Mouse (Mus musculus) kidney, adult 2 months (tissue): Measurements from ENCODE around the gene Slc6a21. TPM values are rescaled to one million over a fixed set of nuclear protein-coding genes. Genes with fewer than 3 reads are reported as not detected.
"Not testable (repeated sequence)": the region's sequence is repeated elsewhere in the genome, so short reads cannot be mapped to it uniquely, and the experiment has no call there.

ENCODE experiments used
- DNase-seq: peaks from one replicate; pipeline ENCODE4 v3.0.0; 2021
- H3K27ac ChIP-seq: fragments of 200-500 bp; 2 replicates; pipeline ENCODE4 v1.5.1; 2012; ENCODE audit warnings: low read depth, low read length, control low read depth, inconsistent platforms; ENCODE audit not compliant: insufficient read depth
- H3K27me3 ChIP-seq: fragments of 200-500 bp; replicated peaks from 2 replicates; pipeline ENCODE4 v1.6.1; 2012; ENCODE audit warnings: mild to moderate bottlenecking, moderate library complexity, low read length, inconsistent platforms; ENCODE audit not compliant: control insufficient read depth, insufficient read depth
- H3K36me3 ChIP-seq: fragments of 200-500 bp; 2 replicates; pipeline ENCODE4 v1.6.1; 2012; ENCODE audit warnings: mild to moderate bottlenecking, moderate library complexity, low read length, inconsistent platforms; ENCODE audit not compliant: control insufficient read depth, insufficient read depth
- H3K4me1 ChIP-seq: fragments of 200-500 bp; 2 replicates; pipeline ENCODE4 v1.6.1; 2011; ENCODE audit warnings: low read length; ENCODE audit not compliant: control insufficient read depth, insufficient read depth
- H3K4me3 ChIP-seq: fragments of 200-500 bp; 2 replicates; pipeline ENCODE4 v1.5.1; 2011; ENCODE audit warnings: mild to moderate bottlenecking, low read depth, low read length, control low read depth; ENCODE audit not compliant: insufficient read depth
- CTCF ChIP-seq: fragments of 200-500 bp; conservative IDR thresholded peaks from 2 replicates; pipeline ENCODE4 v1.5.1; 2011; ENCODE audit warnings: low read depth, mild to moderate bottlenecking, control low read depth, low read length, moderate library complexity, mixed read lengths; ENCODE audit not compliant: insufficient read depth, insufficient read length
- POLR2A ChIP-seq: fragments of 200-500 bp; IDR thresholded peaks from one replicate; pipeline ENCODE4 v1.6.1; 2011; ENCODE audit warnings: low read depth, low read length, control low read depth
- WGBS: fragments of 180-500 bp; shearing (Covaris S2); methylation state at CpG from one replicate; pipeline ENCODE4 v1.1.7; 2018; 5-methylcytosine and 5-hydroxymethylcytosine counted together
- polyA plus RNA-seq: library from polyadenylated mRNA; depleted of rRNA; stranded (reverse); fragments of >200 nt; gene quantifications from 2 replicates; pipeline ENCODE4 v1.2.3, GENCODE M21; 2012

Gene Slc6a21
- polyA plus RNA-seq, 1 experiment = 0.14 TPM

DNA sequence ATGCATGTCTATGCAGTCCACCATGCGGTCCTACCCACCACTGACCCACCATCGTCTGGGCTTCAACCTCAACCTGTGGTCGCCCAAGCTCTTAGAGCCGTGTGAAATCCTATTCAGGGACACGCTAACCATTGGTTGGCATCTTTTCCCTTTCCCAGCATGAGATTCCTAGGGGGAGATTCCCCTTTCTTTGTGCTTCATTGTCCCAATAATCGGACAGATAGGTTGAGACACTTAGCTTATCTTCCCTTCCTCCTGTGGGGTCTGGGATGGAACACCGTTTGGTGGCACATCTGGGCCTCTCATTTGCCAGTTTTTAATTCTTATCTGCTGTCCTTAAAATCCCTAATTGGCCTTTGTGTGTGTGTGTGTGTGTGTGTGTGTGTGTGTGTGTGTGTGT lies 37.2 kb upstream of the Slc6a21 start:
- Histone ChIP-seq H3K36me3 (no peaks in the 10 kb centered on the region), H3K27me3 (no peaks in the 10 kb centered on the region), H3K4me3 (no peak overlapping the region), H3K4me1 (no peaks in the 10 kb centered on the region), H3K27ac (no peak overlapping the region)
- no peak for DNase-seq
- TF ChIP-seq CTCF (no peak), POLR2A (no peak)
- 97% methylated on average over 7 of the region's 7 CpGs for WGBS

DNA sequence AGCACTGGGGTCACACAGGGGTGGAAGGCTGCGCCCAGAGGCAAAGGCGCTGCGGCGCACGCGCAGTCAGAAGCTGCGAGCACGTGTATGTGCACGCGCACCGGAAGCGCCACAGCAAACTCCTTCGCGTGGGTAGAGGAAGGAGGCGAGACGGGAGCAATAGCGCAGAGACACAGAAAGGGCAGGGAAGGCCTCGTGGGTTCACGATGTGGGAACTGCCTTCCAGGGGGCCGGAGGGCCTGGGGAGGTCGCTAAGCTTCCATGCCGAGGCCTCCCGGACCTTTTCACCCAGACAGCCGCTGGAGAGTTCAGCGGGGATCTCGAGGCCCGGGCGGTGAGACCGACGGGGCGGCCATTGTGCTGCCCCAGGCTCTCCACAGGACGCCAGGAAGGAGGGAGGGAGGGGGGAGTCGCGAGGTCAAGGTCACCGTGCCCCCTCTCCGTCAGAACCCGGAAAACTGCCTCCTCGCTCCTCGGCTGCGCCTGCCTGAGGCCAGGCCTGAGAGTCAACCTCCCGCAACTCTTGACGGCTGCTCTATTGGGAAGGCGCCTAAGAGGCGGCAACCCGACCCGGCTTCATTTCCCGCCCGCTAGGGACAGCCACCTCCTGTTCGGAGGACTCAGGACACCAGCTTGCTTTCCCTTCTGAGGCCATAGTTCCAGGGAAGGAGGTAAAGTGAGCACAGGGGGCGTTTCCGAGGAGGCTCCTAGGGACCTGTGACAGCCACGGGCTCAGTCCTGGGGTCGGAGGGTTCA lies 36.5 kb upstream of the Slc6a21 start, which contains the start of gene Slc6a16:
TSS of gene Slc6a16 (plus strand) at position 453 of the 756 bp plus-strand sequence.
- no peak for TF ChIP-seq CTCF
- no peak within 1 kb of the TSS for H3K27ac ChIP-seq
- no peaks in the 10 kb centered on the region for H3K27me3 ChIP-seq
- H3K36me3 ChIP-seq = no peaks in the 10 kb centered on the region
- H3K4me3 ChIP-seq = no peak within 1 kb of the TSS
- WGBS = 34% methylated on average over 53 of the region's 53 CpGs
- no peaks in the 10 kb centered on the region for H3K4me1 ChIP-seq
- peak; percentile 58 for DNase-seq

DNA sequence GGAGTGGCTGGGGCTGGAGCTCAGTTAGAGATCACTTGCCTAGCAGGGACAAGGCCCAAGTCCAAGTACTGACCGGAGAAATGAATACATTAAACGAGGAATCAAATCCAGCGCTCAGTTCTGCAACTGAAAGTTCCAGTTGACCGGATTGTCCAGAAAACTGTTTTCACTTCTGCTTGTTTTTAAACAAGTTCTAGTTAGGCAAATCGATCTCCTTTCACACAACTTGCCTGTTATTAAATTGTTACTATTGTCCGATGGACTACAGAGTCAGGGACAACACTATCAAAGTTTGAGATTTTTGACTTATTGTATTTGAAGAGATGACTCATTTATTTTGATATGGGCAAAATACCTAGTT lies 35.9 kb upstream of the Slc6a21 start:
- TF ChIP-seq CTCF (no peak), POLR2A (no peak)
- DNase-seq = no peak
- 60% methylated on average over 6 of the region's 6 CpGs for WGBS
- Histone ChIP-seq H3K27ac (no peak overlapping the region), H3K4me1 (no peaks in the 10 kb centered on the region), H3K27me3 (no peaks in the 10 kb centered on the region), H3K36me3 (no peaks in the 10 kb centered on the region), H3K4me3 (no peak overlapping the region)

DNA sequence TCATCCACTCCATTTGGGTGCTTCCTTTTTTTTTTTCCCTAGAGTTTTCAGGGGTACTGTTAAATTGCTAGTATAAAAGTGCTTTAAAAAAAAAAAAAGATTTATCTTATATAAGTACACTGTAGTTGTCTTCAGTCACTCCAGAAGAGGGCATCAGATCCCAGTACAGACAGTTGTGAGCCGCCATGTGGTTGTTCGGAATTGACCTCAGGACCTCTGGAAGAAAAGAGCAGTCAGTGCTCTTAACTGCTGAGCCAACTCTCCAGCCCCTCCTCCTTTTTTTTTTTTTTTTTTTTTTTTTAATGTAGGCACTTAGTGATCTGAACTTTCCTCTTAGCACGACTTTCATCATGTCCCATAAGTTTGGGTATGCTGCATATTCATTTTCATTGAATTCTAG lies 29.6 kb upstream of the Slc6a21 start:
- no peak for DNase-seq

DNA sequence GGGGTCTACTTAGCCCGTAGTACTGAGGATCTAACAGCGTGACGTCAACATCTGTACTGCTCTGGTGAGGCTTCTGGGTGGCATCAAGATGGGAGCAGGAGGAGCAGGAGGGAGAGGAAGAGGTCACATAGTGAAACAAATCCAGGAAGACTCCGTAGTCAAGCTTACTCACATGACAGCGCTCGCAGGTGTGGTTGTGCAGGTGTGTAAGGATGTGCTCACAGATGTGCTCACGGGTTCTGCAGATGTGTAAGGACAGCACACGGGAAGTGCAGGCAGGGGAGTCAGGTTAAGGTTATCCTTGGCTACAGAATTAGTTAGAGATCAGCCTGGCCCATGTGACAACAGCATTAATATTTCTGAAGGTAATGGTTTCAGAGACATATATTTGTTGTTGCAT lies 23.5 kb upstream of the Slc6a21 start:
- Histone ChIP-seq H3K27me3 (no peaks in the 10 kb centered on the region), H3K4me3 (no peak overlapping the region), H3K36me3 (no peaks in the 10 kb centered on the region), H3K4me1 (no peaks in the 10 kb centered on the region), H3K27ac (no peak overlapping the region)
- 87% methylated on average over 8 of the region's 8 CpGs for WGBS
- DNase-seq = no peak
- TF ChIP-seq CTCF (no peak), POLR2A (no peak)

More for the DNA sequence above, 29.6 kb upstream of the Slc6a21 start:
- Histone ChIP-seq H3K4me1 (no peaks in the 10 kb centered on the region), H3K36me3 (no peaks in the 10 kb centered on the region), H3K27ac (no peak overlapping the region), H3K27me3 (no peaks in the 10 kb centered on the region), H3K4me3 (no peak overlapping the region)
- TF ChIP-seq POLR2A (no peak), CTCF (no peak; the same call in 1 of the 2 replicates)
- WGBS = 52% methylated on average over 3 of the region's 3 CpGs

DNA sequence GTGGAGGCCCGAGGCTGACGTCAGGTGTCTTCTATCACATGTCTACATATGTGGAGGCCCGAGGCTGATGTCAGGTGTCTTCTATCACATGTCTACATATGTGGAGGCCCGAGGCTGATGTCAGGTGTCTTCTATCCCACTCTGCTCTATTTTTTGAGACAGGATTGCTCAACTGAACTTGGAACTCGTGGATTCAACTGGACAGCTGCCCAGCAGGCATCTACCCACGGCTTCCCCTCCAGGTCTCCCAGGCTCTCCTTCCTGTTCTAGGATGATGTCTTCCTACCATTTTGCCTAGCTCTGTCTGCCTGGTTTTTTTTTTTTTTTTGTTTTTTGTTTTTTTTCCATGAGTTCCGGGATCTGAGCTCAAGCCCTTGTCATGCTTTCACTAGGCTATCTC lies 21.5 kb upstream of the Slc6a21 start:
- not testable (repeated sequence) for H3K4me1 ChIP-seq, H3K4me3 ChIP-seq, H3K27ac ChIP-seq, H3K36me3 ChIP-seq, H3K27me3 ChIP-seq, DNase-seq
- 62% methylated on average over 6 of the region's 7 CpGs for WGBS

DNA sequence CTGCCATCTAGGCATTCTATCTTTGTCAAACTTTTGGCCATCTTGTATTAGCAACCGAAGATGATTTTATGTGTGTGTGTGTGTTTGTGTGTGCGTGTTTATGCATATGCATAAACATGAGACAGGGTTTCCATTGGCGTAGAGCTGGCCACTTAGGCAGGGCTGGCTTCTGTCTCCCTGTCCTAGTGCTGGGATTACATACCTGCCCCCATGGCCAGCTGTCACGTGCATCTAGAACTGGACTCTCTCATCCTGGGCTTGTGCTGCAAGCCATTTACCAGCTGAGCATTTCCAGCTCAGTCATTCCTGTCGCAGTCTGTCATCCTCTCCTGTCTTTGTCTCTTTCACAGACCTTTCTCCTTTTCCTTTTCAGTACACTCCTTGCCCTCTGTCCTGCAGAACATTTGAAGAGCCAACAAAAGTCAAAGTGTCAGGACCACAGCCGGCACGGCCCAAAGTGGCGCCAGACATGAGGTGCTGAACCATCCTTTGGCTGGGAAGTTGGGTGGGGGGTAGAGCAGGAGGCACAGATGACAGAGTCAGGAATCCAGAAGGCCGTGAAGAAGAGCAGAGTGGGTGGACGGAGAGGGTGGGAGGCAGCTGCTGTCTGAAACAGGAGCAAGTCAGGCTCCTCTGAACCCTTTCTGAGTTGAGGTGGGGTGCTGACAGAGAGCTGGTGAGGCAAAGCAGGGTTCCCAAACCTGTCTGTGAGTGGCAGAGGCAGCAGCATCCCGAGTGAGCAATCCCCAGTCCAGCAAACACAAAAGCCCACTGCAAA lies 20.1 kb upstream of the Slc6a21 start:
- H3K27ac ChIP-seq = no peak overlapping the region
- DNase-seq = no peak
- WGBS = 56% methylated on average over 11 of the region's 11 CpGs
- no peaks in the 10 kb centered on the region for H3K4me1 ChIP-seq
- H3K36me3 ChIP-seq = no peaks in the 10 kb centered on the region
- H3K27me3 ChIP-seq = no peaks in the 10 kb centered on the region
- no peak overlapping the region for H3K4me3 ChIP-seq
- TF ChIP-seq CTCF = no peak
